Mouse (Mus musculus) forebrain, embryonic 14.5 days (tissue): ENCODE measurements at regions not wholly inside any gene's neighbourhood (a gene's known extent, or its start where the extent isn't known, plus 50 kb on each side); places are given as distances from the start of the nearest gene placed in this dataset.

Experiments
- ATAC-seq: fragments of 200-750 bp; cut with Nextera tagmentation; 2 replicates; pipeline ENCODE4 v1.8.0; 2017; ENCODE audit warnings: mild to moderate bottlenecking, moderate library complexity
- DNase-seq: peaks from one replicate; pipeline ENCODE4 v3.0.0-alpha.2; 2015; ENCODE audit warnings: low spot score
- H3K27ac ChIP-seq: fragments of 300-500 bp; sonication (generic); 2 replicates; pipeline ENCODE4 v1.5.1; 2014; ENCODE audit warnings: low read depth, mild to moderate bottlenecking, control low read depth, low read length, moderate library complexity
- H3K27me3 ChIP-seq: fragments of 300-500 bp; sonication (generic); replicated peaks from 2 replicates; pipeline ENCODE4 v1.6.1; 2014; ENCODE audit warnings: low read length, control low read depth, mixed read lengths; ENCODE audit not compliant: control insufficient read depth, insufficient read depth
- H3K36me3 ChIP-seq: fragments of 300-500 bp; sonication (generic); 2 replicates; pipeline ENCODE4 v1.6.1; 2014; ENCODE audit warnings: low read length, control low read depth; ENCODE audit not compliant: control insufficient read depth, insufficient read depth
- H3K4me1 ChIP-seq: fragments of 300-500 bp; sonication (generic); 2 replicates; pipeline ENCODE4 v1.6.1; 2014; ENCODE audit warnings: antibody characterized with exemption, low read length, control low read depth; ENCODE audit not compliant: control insufficient read depth, insufficient read depth
- H3K4me2 ChIP-seq: fragments of 300-500 bp; sonication (generic); 2 replicates; pipeline ENCODE4 v1.6.1; 2014; ENCODE audit warnings: mild to moderate bottlenecking, control low read depth, low read length
- H3K4me3 ChIP-seq: fragments of 300-500 bp; sonication (generic); 2 replicates; pipeline ENCODE4 v1.5.1; 2014; ENCODE audit warnings: low read depth, low read length, control low read depth
- H3K9ac ChIP-seq: fragments of 300-500 bp; sonication (generic); 2 replicates; pipeline ENCODE4 v1.6.1; 2014; ENCODE audit warnings: mild to moderate bottlenecking, low read length, control low read depth, moderate library complexity
- H3K9me3 ChIP-seq: fragments of 300-500 bp; sonication (generic); replicated peaks from 2 replicates; pipeline ENCODE4 v1.6.1; 2016; ENCODE audit warnings: low read length, control low read depth, mixed read lengths; ENCODE audit not compliant: control insufficient read depth
- WGBS: fragments of 180-500 bp; shearing (Covaris S2); extraction: QIAGEN DNeasy Blood & Tissue Kit; methylation state at CpG from one replicate; pipeline ENCODE4 v1.1.7; 2014; 5-methylcytosine and 5-hydroxymethylcytosine counted together

DNA sequence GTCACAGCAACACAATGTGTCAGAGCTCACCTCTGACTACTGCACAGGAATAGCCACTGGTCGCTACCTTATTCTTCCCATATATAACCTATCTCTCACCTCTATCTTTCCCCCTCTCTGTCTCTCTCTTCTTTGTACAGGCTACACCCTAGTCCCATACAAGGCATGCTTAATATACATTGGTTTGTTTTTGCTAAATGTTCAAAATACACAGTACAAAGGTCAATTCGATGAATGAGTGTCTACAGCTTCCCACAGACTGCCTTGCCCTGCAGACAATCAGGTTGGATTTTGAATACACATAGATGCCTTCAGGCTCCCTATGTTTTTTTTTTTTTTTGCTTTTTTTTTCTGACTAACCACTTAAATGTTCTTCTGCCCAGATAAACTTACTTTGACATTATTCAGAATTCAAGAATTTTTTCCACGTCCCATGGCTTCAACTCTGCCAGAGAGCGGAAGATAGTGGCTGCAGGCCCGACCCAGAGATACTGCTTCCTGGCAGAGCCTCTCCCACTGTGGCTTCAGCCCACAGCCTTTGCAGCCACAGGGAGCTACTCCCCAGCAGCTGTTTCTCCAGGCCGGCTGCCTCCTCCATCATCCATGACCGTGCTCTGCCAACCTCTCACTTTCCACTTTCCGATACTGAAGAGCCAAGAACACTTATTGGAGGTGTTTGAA lies 161.6 kb downstream of the Thbs2 start:
- WGBS: 87% methylated on average over 8 of the region's 8 CpGs
- no peak for DNase-seq
- ATAC-seq: no peak

GRCm38 (mm10) chr17:14531796-14532195 lies 162.2 kb downstream of the Thbs2 start:
- H3K4me1 ChIP-seq: no peaks in the 10 kb centered on the region
- H3K9me3 ChIP-seq: no peaks in the 10 kb centered on the region
- H3K27ac ChIP-seq: no peak overlapping the region
- H3K9ac ChIP-seq: no peak overlapping the region
- H3K4me3 ChIP-seq: no peak overlapping the region
- no peak overlapping the region for H3K4me2 ChIP-seq
- DNase-seq (no peak), ATAC-seq (no peak)
- H3K27me3 ChIP-seq: no peaks in the 10 kb centered on the region
- WGBS: 96% methylated on average over 3 of the region's 3 CpGs
- H3K36me3 ChIP-seq: no peaks in the 10 kb centered on the region

More for the DNA sequence above, 161.6 kb downstream of the Thbs2 start:
- no peak overlapping the region for H3K9ac ChIP-seq
- H3K4me3 ChIP-seq: no peak overlapping the region
- H3K9me3 ChIP-seq: no peaks in the 10 kb centered on the region
- no peak overlapping the region for H3K27ac ChIP-seq
- no peaks in the 10 kb centered on the region for H3K4me1 ChIP-seq
- no peaks in the 10 kb centered on the region for H3K27me3 ChIP-seq
- H3K4me2 ChIP-seq: no peak overlapping the region
- H3K36me3 ChIP-seq: no peaks in the 10 kb centered on the region

DNA sequence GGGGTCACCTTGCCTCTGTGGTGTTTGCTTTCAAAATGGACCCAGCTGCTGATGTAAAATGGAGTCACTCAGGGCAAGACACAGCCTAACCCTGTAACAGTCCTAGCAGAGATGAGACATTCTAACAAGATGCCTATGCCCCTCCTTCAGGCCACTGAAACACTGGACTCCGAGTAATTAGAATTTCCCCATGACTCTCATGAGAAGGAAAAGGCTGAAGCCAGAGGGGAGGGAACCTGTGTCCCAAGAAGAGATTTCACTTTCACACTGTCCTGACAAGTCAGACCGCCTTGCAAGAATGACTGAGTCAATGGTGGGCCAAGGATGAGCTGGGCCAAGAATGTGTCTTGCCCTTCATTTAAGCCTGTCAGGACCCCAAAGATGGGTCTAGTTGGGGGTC lies 166.3 kb downstream of the Thbs2 start:
- no peak overlapping the region for H3K4me2 ChIP-seq
- H3K9ac ChIP-seq: no peak overlapping the region
- WGBS: 89% methylated on average over 2 of the region's 2 CpGs
- H3K27me3 ChIP-seq: no peaks in the 10 kb centered on the region
- DNase-seq: no peak
- no peak overlapping the region for H3K4me3 ChIP-seq
- ATAC-seq: no peak
- no peaks in the 10 kb centered on the region for H3K36me3 ChIP-seq
- no peaks in the 10 kb centered on the region for H3K4me1 ChIP-seq
- H3K27ac ChIP-seq: no peak overlapping the region
- H3K9me3 ChIP-seq: no peaks in the 10 kb centered on the region

DNA sequence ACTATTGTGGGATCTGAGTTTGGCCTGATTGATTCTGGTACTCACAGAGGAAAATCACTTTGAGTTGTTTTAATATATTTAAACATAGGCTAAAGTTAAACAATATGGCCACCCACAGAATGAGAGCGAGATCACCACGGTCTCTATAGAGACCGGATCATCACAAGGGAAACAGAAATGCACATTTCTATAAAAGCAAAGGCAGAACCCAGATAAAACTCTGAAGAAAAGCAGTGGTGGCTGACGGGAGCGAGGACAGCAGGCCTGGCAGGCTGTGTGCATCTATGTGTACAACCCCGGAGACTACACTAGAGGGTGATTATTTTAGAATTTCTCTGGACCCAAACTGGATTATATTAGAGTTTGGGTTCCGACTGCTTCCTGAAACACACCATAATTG lies 168.8 kb downstream of the Thbs2 start:
- H3K36me3 ChIP-seq: no peaks in the 10 kb centered on the region
- no peak overlapping the region for H3K4me3 ChIP-seq
- ATAC-seq (no peak), DNase-seq (no peak)
- H3K9me3 ChIP-seq: no peaks in the 10 kb centered on the region
- no peak overlapping the region for H3K9ac ChIP-seq
- no peaks in the 10 kb centered on the region for H3K27me3 ChIP-seq
- no peak overlapping the region for H3K27ac ChIP-seq
- H3K4me2 ChIP-seq: no peak overlapping the region
- H3K4me1 ChIP-seq: no peaks in the 10 kb centered on the region
- 73% methylated on average over 7 of the region's 7 CpGs for WGBS

- 52% methylated on average over 13 of the region's 13 CpGs for WGBS
- DNase-seq: peak; percentile 93
- Histone ChIP-seq H3K4me3 (no peak overlapping the region), H3K4me2 (no peak overlapping the region), H3K9me3 (no peaks in the 10 kb centered on the region), H3K4me1 (no peaks in the 10 kb centered on the region), H3K27me3 (no peaks in the 10 kb centered on the region), H3K36me3 (no peaks in the 10 kb centered on the region), H3K27ac (no peak overlapping the region), H3K9ac (no peak overlapping the region)
- ATAC-seq: peak; percentile 63
These were observed 169.4 kb downstream of the Thbs2 start for GRCm38 (mm10) chr17:14524426-14525236.

- Histone ChIP-seq H3K4me2 (no peak overlapping the region), H3K4me3 (no peak overlapping the region), H3K27ac (no peak overlapping the region), H3K4me1 (no peaks in the 10 kb centered on the region), H3K9me3 (no peaks in the 10 kb centered on the region), H3K9ac (no peak overlapping the region), H3K36me3 (no peaks in the 10 kb centered on the region), H3K27me3 (no peaks in the 10 kb centered on the region)
- ATAC-seq (no peak), DNase-seq (no peak)
- WGBS: 83% methylated on average over 2 of the region's 2 CpGs
These were observed 172.0 kb downstream of the Thbs2 start for GRCm38 (mm10) chr17:14522011-14522410.

DNA sequence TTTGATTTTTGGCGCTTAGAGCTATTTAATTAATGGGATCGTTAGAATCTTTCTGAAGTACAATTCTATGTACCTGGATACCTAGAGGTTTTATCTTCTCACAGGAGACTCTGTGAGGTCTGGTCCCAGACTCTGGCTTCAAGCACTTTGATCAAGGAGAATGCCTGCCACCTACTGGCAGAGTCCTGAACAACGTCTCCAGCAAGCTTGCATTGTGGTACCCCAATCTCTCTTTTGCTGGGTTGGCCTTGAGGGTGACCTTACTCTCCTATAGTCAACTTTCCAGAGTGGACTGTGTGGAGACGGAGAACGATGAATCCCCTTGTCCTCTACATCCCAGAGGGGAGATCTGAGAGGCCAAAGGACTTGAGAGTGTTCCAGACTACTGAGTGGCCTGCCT lies 173.5 kb downstream of the Thbs2 start:
- no peaks in the 10 kb centered on the region for H3K4me1 ChIP-seq
- WGBS: 17% methylated on average over 5 of the region's 5 CpGs
- DNase-seq: peak; percentile 89
- ATAC-seq: peak; percentile 51
- no peak overlapping the region for H3K9ac ChIP-seq
- H3K4me3 ChIP-seq: no peak overlapping the region
- no peak overlapping the region for H3K27ac ChIP-seq
- no peak overlapping the region for H3K4me2 ChIP-seq
- H3K27me3 ChIP-seq: no peaks in the 10 kb centered on the region
- no peaks in the 10 kb centered on the region for H3K36me3 ChIP-seq
- no peaks in the 10 kb centered on the region for H3K9me3 ChIP-seq

DNA sequence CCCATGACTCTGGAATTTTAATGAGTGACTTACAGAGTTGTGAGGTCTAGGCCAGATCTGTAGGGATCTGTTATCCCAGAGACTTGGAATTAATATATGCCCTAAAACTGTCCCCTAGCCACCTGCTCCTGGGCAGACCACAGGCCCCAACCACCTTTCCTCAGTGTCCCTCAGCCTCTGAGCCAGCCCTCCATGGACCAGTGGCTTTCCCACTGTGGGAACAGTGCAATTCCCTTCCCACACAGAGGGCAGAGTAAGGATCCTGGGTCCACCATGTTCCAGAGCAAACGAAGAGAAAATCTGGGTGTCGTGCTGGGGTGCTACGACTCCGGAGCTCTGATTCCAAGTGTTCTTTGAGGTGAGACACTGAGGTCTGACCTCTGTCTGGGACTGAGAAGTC lies 174.7 kb downstream of the Thbs2 start:
- H3K4me2 ChIP-seq: no peak overlapping the region
- no peaks in the 10 kb centered on the region for H3K4me1 ChIP-seq
- no peak overlapping the region for H3K4me3 ChIP-seq
- H3K9ac ChIP-seq: no peak overlapping the region
- no peak for DNase-seq
- 91% methylated on average over 4 of the region's 4 CpGs for WGBS
- H3K27me3 ChIP-seq: no peaks in the 10 kb centered on the region
- no peak for ATAC-seq
- no peaks in the 10 kb centered on the region for H3K9me3 ChIP-seq
- H3K36me3 ChIP-seq: no peaks in the 10 kb centered on the region
- no peak overlapping the region for H3K27ac ChIP-seq

DNA sequence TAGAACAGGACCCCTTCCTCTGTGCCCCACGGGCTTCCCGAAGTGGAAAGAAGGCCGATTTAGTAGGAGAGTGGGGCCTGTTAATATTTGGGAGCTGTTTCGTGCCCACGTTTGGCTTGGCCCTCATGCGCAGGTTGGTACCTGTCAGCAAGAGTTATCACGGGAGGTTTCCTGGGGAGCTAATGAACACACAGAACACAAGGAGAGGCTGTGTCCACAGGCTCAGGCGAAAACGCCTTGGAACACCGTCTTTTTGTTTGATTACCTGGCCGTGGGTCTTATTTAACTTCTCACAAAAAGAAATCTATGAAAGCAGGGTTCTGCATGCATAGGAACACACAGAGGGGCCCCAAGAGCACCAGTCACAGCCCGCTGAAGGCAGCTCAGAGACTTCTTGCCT lies 175.8 kb downstream of the Thbs2 start:
- ATAC-seq (no peak), DNase-seq (no peak)
- Histone ChIP-seq H3K9ac (no peak overlapping the region), H3K27me3 (no peaks in the 10 kb centered on the region), H3K4me3 (no peak overlapping the region), H3K4me2 (no peak overlapping the region), H3K27ac (no peak overlapping the region), H3K9me3 (no peaks in the 10 kb centered on the region), H3K4me1 (no peaks in the 10 kb centered on the region), H3K36me3 (no peaks in the 10 kb centered on the region)
- WGBS: 85% methylated on average over 12 of the region's 12 CpGs
